Mouse (Mus musculus) midbrain, postnatal 0 days (tissue): Measurements from ENCODE around the gene Gm32687. TPM values are rescaled to one million over a fixed set of nuclear protein-coding genes. Genes with fewer than 3 reads are reported as not detected.
"Not testable (repeated sequence)": the region's sequence is repeated elsewhere in the genome, so short reads cannot be mapped to it uniquely, and the experiment has no call there.

Experiments
- ATAC-seq: fragments of 200-750 bp; cut with Nextera tagmentation; 2 replicates; pipeline ENCODE4 v1.8.0; 2017; ENCODE audit warnings: moderate number of reproducible peaks, mild to moderate bottlenecking, moderate TSS enrichment, moderate library complexity; ENCODE audit not compliant: low FRiP score
- DNase-seq: peaks from one replicate; pipeline ENCODE4 v3.0.0-alpha.2; 2015; ENCODE audit warnings: low spot score
- H3K27ac ChIP-seq: fragments of 300-500 bp; sonication (generic); 2 replicates; pipeline ENCODE4 v1.5.1; 2014; ENCODE audit warnings: low read depth, mild to moderate bottlenecking, low read length, mixed read lengths
- H3K27me3 ChIP-seq: fragments of 300-500 bp; sonication (generic); 2 replicates; pipeline ENCODE4 v1.6.1; 2014; ENCODE audit warnings: low read length, control low read depth, mixed read lengths; ENCODE audit not compliant: insufficient read depth
- H3K36me3 ChIP-seq: fragments of 300-500 bp; sonication (generic); 2 replicates; pipeline ENCODE4 v1.6.1; 2014; ENCODE audit warnings: low read length, control low read depth, mixed read lengths; ENCODE audit not compliant: insufficient read depth
- H3K4me1 ChIP-seq: fragments of 300-500 bp; sonication (generic); 2 replicates; pipeline ENCODE4 v1.6.1; 2014; ENCODE audit warnings: mild to moderate bottlenecking, control low read depth, antibody characterized with exemption, low read length, mixed read lengths; ENCODE audit not compliant: insufficient read depth
- H3K4me2 ChIP-seq: fragments of 300-500 bp; sonication (generic); 2 replicates; pipeline ENCODE4 v1.6.1; 2014; ENCODE audit warnings: low read depth, mild to moderate bottlenecking, low read length, mixed read lengths; ENCODE audit not compliant: poor library complexity, severe bottlenecking
- H3K4me3 ChIP-seq: fragments of 300-500 bp; sonication (generic); 2 replicates; pipeline ENCODE4 v1.5.1; 2014; ENCODE audit warnings: low read depth, mild to moderate bottlenecking, low read length, moderate library complexity
- H3K9ac ChIP-seq: fragments of 300-500 bp; sonication (generic); replicated peaks from 2 replicates; pipeline ENCODE4 v1.6.1; 2014; ENCODE audit warnings: mild to moderate bottlenecking, low read length, moderate library complexity, mixed read lengths; ENCODE audit not compliant: poor library complexity, severe bottlenecking
- H3K9me3 ChIP-seq: fragments of 300-500 bp; sonication (generic); 2 replicates; pipeline ENCODE4 v1.6.1; 2016; ENCODE audit warnings: low read length, control low read depth
- WGBS: fragments of 180-500 bp; shearing (Covaris S2); extraction: QIAGEN DNeasy Blood & Tissue Kit; methylation state at CpG from one replicate; pipeline ENCODE4 v1.1.7; 2014; 5-methylcytosine and 5-hydroxymethylcytosine counted together
- polyA plus RNA-seq: library from polyadenylated mRNA; unstranded; fragments of >200 nt; fragmentation: Nextera tagmentation; extraction: Ambion mirVana; gene quantifications from 2 replicates; pipeline ENCODE4 v1.2.1, GENCODE M21; 2015
- total RNA-seq: library from RNA; depleted of rRNA; stranded (reverse); fragments of >200 nt; gene quantifications from 2 replicates; pipeline ENCODE4 v1.2.3, GENCODE M21; 2014; rRNA removed

Gm32687 gene
- 3.2 and 7.5 TPM in 2 replicates for total RNA-seq
- polyA plus RNA-seq, result 5.8 and 6.8 TPM in 2 replicates

GRCm38 (mm10) chr10:81863409-81864407 lies at the start of gene Gm32687:
TSS of gene Gm32687 (plus strand) at chr10:81863934.
- H3K36me3 ChIP-seq, DNase-seq, H3K9ac ChIP-seq, H3K4me1 ChIP-seq, H3K9me3 ChIP-seq, H3K27ac ChIP-seq, H3K4me3 ChIP-seq, H3K27me3 ChIP-seq, H3K4me2 ChIP-seq: not testable (repeated sequence)
- WGBS, result 28% methylated on average over 4 of the region's 49 CpGs
- ATAC-seq, result peak; percentile 100

GRCm38 (mm10) chr10:81846219-81846618 lies 17.5 kb upstream of the Gm32687 start:
- H3K9ac ChIP-seq, H3K4me3 ChIP-seq, H3K27me3 ChIP-seq, H3K36me3 ChIP-seq, ATAC-seq, H3K27ac ChIP-seq, DNase-seq, H3K9me3 ChIP-seq, H3K4me2 ChIP-seq, H3K4me1 ChIP-seq: not testable (repeated sequence)
- no CpG with 5 or more reads among the region's 18 CpGs for WGBS

- no CpG with 5 or more reads among the region's 43 CpGs for WGBS
Measured at GRCm38 (mm10) chr10:81929842-81930743, 66.4 kb downstream of the Gm32687 start, which contains the start of gene Zfp781. TSS of gene Zfp781 (minus strand) at chr10:81930480.

More at GRCm38 (mm10) chr10:81929842-81930743, 66.4 kb downstream of the Gm32687 start, which contains the start of gene Zfp781:
- ATAC-seq, result peak; percentile 99
- DNase-seq, H3K4me2 ChIP-seq, H3K27me3 ChIP-seq, H3K27ac ChIP-seq, H3K4me3 ChIP-seq, H3K9me3 ChIP-seq, H3K36me3 ChIP-seq, H3K9ac ChIP-seq, H3K4me1 ChIP-seq: not testable (repeated sequence)

Other genes starting within 250 kb of the Gm32687 start
- gene Sirt6, start 236.1 kb upstream of the Gm32687 start, total RNA-seq, result 25.0 and 33.8 TPM in 2 replicates
- gene Sirt6, start 236.1 kb upstream of the Gm32687 start, polyA plus RNA-seq, result 41.0 and 42.6 TPM in 2 replicates
- 93.1 and 100 TPM in 2 replicates for gene Ankrd24, start 235.4 kb upstream of the Gm32687 start, total RNA-seq
- gene Ankrd24, start 235.4 kb upstream of the Gm32687 start, polyA plus RNA-seq, result 14.6 and 14.9 TPM in 2 replicates
- gene Gm10778, start 214.9 kb upstream of the Gm32687 start, total RNA-seq, result 3.3 and 5.3 TPM in 2 replicates
- gene Gm10778, start 214.9 kb upstream of the Gm32687 start, polyA plus RNA-seq, result 2.9 and 3.7 TPM in 2 replicates
- 12.6 and 13.0 TPM in 2 replicates for gene Zfp433, start 159.1 kb upstream of the Gm32687 start, total RNA-seq
- gene Zfp433, start 159.1 kb upstream of the Gm32687 start, polyA plus RNA-seq, result 9.4 and 9.8 TPM in 2 replicates
- 15.9 and 41.5 TPM in 2 replicates for gene Gm3055, start 92.8 kb upstream of the Gm32687 start, total RNA-seq
- 8.7 and 9.8 TPM in 2 replicates for gene Gm3055, start 92.8 kb upstream of the Gm32687 start, polyA plus RNA-seq
- gene Gm4767, start 51.7 kb upstream of the Gm32687 start, total RNA-seq, result 1.1 and 2.4 TPM in 2 replicates
- 1.8 and 2.7 TPM in 2 replicates for gene Gm4767, start 51.7 kb upstream of the Gm32687 start, polyA plus RNA-seq
- gene Zfp781, start 66.5 kb downstream of the Gm32687 start, total RNA-seq, result 4.9 and 6.6 TPM in 2 replicates
- 3.4 and 4.3 TPM in 2 replicates for gene Zfp781, start 66.5 kb downstream of the Gm32687 start, polyA plus RNA-seq
- 8.3 and 11.2 TPM in 2 replicates for gene Zfp873, start 184.2 kb downstream of the Gm32687 start, total RNA-seq
- gene Zfp873, start 184.2 kb downstream of the Gm32687 start, polyA plus RNA-seq, result 7.5 and 8.2 TPM in 2 replicates
- 4.5 and 6.6 TPM in 2 replicates for gene BC024063, start 219.4 kb downstream of the Gm32687 start, total RNA-seq
- gene BC024063, start 219.4 kb downstream of the Gm32687 start, polyA plus RNA-seq, result 4.2 and 4.3 TPM in 2 replicates